Mouse (Mus musculus): ENCODE results near the gene Ubac2. TPM values are rescaled to one million over a fixed set of nuclear protein-coding genes. Genes with fewer than 3 reads are reported as not detected.

Ubac2 gene
- total RNA-seq, 2 experiments from 2014 or later = 34.5 to 35.7 TPM

- DNase-seq = no peak
Measured at GRCm38 (mm10) chr14:121970402-121970801, 92.0 kb downstream of the Ubac2 start.

GRCm38 (mm10) chr14:121973114-121973513 is 94.7 kb downstream of the Ubac2 start:
- DNase-seq = no peak

GRCm38 (mm10) chr14:121981531-121981930 is 103.1 kb downstream of the Ubac2 start:
- DNase-seq = no peak

- no peak for DNase-seq
Measured at GRCm38 (mm10) chr14:121983009-121983933, 104.9 kb downstream of the Ubac2 start.

GRCm38 (mm10) chr14:121985477-121985876 is 107.1 kb downstream of the Ubac2 start:
- no peak for DNase-seq

- no peak for DNase-seq
Measured at GRCm38 (mm10) chr14:121986028-121986427, 107.6 kb downstream of the Ubac2 start.

- no peak for DNase-seq
Measured at GRCm38 (mm10) chr14:121987287-121987686, 108.9 kb downstream of the Ubac2 start.

GRCm38 (mm10) chr14:121987691-121988090 is 109.3 kb downstream of the Ubac2 start:
- DNase-seq = no peak

GRCm38 (mm10) chr14:121989331-121989730 is 110.9 kb downstream of the Ubac2 start:
- no peak for DNase-seq

GRCm38 (mm10) chr14:121989869-121990268 is 111.4 kb downstream of the Ubac2 start:
- DNase-seq = no peak

GRCm38 (mm10) chr14:121990897-121991296 is 112.5 kb downstream of the Ubac2 start:
- no peak for DNase-seq

GRCm38 (mm10) chr14:121991921-121992320 is 113.5 kb downstream of the Ubac2 start:
- no peak for DNase-seq

GRCm38 (mm10) chr14:121992395-121993280 is 114.2 kb downstream of the Ubac2 start:
- no peak for DNase-seq

- no peak for DNase-seq
Measured at GRCm38 (mm10) chr14:121993616-121994015, 115.2 kb downstream of the Ubac2 start.

GRCm38 (mm10) chr14:121994171-121994700 is 115.8 kb downstream of the Ubac2 start:
- no peak for DNase-seq

- DNase-seq = no peak
Measured at GRCm38 (mm10) chr14:121994846-121995556, 116.6 kb downstream of the Ubac2 start.

GRCm38 (mm10) chr14:121995557-121995870 is 117.1 kb downstream of the Ubac2 start:
- no peak for DNase-seq

GRCm38 (mm10) chr14:121996786-121997185 is 118.4 kb downstream of the Ubac2 start:
- DNase-seq = peak; percentile 73

GRCm38 (mm10) chr14:121999455-121999854 is 121.0 kb downstream of the Ubac2 start:
- no peak for DNase-seq

GRCm38 (mm10) chr14:122000346-122001105 is 122.1 kb downstream of the Ubac2 start:
- DNase-seq = no peak

- DNase-seq = no peak
Measured at GRCm38 (mm10) chr14:122002224-122002623, 123.8 kb downstream of the Ubac2 start.
